Mouse (Mus musculus) layer of hippocampus, adult 9-11 months (tissue): ENCODE results near the gene Hk2.

Experiments used
- DNase-seq: peaks from one replicate; pipeline ENCODE4 v3.0.0; 2022

Hk2 gene

DNA sequence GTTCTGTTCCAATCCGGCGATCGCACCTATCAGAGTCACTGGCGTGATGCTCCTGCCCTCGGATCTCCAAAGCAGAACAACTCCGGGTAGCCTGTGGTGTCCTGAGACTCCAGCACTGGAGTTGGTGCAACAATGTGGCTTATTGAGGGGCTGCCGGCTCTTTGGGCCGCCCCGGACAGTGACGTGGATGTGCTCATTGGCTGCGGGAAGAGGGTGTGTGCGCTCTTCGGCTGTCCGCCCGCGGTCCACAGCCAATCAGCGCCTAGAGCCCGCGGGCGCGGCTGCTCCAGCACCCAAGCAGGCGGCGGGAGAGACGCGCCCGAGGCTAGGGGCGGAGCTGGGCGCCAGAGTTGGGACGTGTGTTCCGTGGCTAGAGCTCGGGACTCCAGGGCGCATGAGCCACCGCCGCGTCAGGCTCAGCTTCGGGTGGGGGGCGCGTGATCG is at the start of gene Hk2:
TSS of gene Hk2 (minus strand) at position 134 of the 444 bp plus-strand sequence.
- peak; percentile 94 for DNase-seq

DNA sequence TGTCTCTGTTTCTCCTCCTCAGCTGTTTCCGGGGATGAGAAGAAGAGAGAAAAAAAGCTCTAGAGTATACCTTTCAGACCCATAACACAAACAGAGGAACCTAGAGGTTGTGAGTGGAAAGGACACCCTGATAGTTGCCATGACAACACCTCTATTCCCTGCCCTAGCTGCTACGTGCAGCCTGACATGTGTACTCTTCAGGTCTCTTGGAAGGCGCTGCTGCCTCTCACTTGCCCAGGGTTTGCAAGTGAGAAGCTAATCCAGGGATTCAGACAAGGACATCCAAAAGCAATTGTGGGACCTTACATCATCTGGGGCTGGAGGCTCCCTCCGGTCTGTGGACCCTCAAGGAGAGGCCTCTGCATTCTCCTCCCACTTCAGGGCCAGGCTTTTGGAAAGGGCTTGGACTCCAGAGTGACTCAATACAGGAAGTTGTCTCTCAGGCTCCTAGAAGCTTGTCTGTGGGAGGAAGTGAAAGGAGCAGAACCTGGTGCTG is 47.6 kb upstream of the Hk2 start:
- DNase-seq: peak; percentile 51

DNA sequence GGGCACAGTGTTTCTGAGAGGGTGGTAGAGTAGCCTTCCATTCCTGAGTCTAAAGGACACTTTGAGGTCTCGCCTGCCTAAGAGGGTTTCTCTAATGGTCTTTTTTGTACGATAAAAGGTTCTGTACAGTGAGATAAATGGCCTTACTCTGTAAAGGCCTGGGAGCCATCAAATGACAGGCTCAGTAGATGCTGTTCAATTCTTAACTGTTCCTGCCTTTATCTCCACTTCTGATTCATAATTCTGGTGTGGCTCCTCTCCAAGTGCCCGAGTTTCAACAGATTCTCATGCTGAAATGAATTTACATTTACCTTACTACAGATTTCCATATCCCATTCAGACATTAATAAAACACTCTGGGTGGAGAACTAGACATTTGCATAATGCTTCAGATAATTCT is 46.5 kb upstream of the Hk2 start:
- DNase-seq: no peak

DNA sequence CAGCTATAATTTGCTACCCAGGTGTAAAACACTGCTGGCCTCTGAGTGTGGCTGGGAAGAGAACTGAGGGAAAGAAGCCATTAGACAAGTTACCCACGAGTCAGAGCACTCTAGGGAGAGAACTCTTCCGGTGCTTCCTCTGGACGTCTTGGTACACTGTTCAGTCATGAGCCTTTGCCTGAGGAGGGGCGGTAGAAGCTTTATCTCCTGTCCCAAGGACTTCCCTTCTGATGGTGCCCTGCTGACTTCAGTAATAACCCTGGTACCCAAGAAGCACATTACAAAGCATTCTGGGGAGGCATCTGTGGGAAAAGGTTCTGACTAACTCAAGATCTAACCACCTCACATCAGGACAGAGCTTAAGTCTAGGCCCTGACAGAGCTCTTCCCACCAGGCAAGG is 40.6 kb upstream of the Hk2 start:
- DNase-seq: no peak

DNA sequence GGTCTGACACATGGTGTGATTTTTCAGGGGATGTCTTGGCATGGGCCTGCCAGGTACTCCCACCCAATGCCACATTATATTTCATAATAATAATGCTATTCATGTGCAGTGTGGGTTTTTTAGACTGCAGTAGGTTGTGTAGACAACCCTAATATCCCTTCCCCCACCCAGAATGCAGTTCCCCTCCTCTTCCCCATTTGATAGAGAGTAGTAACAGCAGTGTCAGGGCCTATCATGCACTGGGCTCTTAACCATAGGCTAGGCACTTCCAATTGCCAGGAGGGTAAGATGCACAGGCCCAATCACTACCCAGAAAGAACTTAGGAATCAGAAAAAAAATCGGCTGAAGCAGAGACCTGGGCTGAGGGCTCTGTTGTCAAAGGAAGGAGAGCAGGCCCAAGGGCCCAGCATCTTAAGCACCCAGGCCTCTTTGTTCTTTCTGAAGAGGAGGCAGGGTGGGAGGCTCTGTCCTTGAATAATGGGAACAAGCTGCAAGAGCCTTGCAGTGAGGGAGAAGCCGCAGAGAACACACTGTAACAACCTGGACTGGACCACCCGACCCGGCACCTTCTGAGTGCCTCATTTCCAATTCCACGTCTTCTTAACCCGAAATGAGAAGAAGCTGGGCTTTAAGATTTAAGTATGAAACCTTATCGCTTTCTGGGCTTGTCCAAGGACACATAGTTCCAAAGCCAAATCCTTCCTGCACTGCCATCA is 33.9 kb upstream of the Hk2 start:
- no peak for DNase-seq

DNA sequence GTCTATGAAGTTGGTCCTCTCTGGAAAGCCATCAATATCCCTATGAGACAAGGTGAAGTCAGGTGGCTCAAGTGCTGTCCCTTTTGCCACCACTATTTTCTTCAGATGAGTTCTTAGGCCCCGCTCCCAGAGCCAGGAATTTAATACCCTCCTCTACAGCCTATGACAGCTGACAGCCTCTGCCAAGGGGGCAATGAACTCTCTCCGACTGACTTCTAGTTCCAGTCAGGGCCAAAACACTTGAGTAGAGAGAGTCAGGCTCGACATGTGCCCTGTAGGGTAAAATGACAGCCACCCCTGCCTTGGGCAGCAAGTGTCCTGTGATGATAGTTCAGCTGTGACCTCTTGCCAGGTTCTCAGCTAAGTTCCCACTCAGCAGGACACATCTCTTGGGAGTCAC is 32.7 kb upstream of the Hk2 start:
- no peak for DNase-seq

DNA sequence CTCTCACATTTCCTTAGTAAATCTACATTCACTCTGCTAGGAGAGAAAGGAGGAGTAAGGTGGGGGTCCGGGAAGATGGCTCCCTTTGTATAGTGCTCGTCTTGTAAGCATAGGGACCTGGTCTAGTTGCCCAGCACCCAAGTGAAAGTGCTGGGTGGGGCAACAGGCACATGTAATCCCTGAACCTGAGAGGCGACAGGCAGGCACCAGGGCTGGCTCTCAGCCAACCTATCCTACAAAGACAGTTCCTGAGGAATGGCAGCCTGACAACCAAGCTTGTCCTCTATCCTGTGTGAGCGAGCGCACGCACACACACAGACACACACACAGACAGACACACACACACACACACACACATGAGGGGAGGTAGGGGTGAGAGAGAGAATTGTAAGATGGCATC is 32.2 kb upstream of the Hk2 start:
- DNase-seq: no peak

DNA sequence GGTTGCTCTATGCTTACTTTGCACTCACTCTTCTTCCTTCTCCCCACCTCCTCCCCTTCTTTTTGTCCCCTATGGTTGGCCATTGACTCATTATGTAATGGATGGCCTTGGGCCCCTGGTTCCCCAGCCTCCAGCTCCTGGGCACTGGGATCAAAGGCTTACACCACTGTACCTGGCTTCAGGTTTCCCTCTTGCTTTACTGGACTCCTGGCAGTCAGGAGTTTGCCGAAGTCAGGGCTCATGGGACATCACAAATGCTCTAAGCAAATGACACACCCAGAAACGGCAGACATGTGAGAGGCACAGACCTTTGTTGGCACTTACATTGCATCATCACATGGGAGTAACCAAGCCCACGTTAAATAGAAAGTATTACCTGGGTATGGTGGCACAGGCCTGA is 31.6 kb upstream of the Hk2 start:
- no peak for DNase-seq

DNA sequence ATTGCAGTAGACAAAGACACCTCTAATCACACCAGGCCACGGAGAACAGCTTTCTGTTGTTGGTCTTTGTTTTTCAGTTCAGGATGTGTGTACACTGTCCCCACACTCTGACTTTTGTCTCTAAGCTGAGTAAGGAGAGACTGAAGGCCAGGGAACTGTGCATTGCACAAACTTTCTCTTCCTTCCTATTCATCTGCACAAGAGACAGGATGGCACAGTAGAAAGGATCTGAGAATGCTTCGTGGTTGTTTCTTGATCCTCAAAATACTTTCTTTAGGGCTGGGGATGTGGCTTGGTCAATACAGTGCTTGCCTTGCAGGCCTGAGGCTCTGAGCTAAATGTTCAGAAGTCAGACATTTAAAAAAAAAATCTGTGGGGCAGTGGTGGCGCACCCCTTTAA is 30.7 kb upstream of the Hk2 start:
- peak; percentile 42 for DNase-seq

DNA sequence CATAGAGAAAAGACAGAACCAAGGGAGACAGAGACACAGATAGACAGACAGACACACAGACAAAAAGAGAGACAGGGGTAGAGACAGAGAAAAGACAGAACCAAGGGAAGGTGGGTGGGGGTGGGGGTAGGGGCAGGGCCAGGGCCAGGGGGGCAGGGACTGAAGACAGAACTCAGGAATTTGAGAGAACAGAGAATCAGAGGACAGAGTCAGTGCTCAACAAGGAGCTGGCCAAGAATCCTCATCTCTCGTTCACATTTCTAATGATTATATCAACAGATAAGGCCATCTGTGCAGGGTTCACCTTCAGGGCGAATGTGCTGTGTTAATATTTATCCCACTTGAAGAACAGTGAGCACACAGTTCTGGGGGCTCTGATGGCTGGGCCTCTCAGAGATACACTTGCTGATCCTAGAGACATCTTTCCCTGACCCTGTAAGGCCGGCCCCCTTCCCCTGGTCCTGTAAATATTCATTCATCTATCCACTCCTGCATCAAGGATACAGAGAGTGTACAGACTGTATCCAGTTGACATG is 24.0 kb upstream of the Hk2 start:
- DNase-seq: no peak

DNA sequence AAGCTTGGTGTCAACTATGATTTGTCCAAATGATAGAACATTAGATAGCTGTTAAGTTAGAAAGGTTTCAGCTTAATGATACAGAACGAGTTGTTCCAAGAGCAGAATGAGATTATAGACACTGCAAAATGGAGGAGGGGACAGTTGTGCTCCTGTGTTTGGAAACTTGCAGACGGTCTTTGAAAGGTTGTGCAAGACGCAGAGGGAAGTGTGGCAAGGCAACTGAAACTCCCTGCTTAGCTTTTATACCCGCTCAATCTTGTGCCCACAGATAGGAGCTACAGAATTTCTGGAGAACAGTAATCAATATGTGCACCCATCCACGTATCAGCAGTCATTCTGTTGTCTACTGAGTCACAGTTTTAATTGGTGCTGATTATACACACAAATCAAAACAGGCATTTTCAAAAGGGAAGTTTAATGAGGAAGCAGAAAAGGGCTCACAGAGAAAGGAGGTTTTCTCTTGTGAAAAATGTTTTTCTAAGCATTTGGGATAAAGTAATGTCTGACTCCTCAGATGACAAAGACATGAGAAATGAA is 23.1 kb upstream of the Hk2 start:
- DNase-seq: no peak

DNA sequence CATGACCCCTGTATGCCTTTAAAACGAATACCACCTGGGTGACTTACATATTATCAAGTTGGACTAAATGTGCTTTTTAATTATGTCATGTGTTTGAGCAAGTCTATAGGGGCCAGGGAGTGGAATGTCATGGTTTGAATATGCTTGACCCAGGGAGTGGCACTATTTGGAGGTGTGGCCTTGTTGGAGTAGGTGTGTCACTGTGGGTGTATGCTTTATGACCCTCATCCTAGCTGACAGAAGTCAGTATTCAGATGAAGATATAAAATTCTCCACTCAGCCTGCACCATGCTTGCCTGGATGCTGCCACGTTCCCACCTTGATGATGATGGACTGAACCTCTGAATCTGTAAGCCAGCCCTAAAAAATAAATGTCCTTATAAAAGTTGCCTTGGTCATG is 16.6 kb upstream of the Hk2 start:
- DNase-seq: no peak

DNA sequence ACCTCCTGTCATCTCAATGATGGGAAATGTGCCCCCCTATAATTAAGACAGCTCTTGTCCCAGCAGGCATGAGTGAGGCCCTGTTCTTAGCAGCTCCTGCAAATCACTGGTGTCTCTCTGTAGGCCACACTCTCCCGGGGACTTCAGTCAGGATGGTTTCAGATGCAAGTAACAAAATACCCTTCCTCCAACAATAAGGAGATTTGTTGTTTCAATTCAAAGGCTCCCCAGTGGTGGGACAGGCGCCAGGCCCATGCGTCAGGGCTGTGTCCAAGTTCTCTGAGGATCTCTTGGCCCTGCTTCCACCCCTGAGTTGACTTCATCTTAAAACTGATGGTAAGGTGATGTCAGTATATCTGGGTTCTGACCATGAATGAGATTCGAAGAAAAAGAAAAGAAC is 9.7 kb upstream of the Hk2 start:
- DNase-seq: no peak

DNA sequence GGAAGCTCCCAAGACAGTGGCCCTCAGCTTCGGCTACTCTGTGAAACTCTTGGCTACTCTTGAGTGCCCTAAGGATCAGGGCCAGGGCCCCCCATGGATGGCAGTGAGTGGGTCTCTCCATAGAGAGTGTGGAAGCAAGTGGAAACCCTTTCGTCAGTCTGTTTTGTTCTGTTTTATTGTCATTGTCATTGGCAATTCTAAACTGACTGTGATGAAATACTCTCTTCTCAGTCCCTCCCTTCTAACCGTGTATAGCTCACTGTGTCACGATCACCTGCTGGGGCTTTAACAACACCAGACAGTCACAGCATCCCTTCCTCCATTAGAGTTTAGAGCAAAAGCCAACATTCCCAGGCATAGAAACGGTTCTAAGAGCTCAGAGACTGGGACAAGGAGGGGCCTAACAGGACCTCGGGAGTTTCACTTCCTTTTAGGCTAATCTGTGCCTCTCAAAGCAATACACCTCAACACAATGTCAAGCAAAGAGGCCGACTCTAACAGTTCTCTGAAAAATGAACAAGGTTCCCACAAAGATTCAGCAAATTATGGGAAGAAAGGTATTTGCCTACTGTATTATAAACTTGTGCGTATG is 6.6 kb upstream of the Hk2 start:
- DNase-seq: no peak

DNA sequence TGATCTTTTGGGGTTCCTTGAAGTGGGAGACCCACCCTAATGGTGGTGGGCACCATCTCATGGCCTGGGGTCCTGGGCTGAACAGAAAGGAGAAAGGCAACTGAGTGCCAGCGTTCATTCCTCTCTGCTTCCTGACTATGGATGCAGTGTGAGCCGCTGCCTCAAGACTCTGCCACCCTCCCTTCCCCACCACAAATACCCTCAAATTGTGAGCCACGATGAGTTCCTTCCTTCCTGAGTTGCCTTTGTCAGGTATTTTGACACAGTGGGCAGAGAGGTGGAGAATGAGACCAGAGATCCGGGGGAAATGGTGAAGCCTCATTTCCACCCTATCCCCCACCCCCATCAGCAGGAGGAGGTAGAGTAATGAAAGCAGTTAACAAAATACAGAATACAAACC is 6.1 kb upstream of the Hk2 start:
- DNase-seq: no peak

DNA sequence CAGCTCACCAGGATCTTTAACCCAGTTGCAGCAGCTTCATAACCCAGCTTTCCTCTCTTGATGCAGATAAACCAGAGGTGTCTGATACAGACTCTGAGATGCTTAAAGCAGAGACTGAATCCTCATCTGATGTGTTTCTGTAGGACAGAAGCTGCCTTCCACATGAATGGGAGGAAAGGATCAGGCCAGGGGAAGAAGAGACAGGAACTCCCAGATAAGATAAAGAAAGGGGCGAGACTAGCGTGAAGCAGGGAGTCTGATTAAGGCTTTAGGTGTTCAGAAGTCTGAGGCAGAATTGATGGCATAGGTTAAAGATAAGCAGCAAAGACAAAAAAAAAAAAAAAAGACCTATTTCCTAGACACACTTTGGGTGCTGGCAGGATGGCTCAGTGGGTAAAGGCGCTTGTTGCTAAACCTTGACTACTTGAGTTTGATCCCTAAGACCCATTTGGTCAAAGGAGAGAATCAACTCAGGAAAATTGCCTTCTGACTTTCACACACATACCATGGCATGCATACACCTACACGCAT is 2.9 kb upstream of the Hk2 start:
- DNase-seq: no peak

DNA sequence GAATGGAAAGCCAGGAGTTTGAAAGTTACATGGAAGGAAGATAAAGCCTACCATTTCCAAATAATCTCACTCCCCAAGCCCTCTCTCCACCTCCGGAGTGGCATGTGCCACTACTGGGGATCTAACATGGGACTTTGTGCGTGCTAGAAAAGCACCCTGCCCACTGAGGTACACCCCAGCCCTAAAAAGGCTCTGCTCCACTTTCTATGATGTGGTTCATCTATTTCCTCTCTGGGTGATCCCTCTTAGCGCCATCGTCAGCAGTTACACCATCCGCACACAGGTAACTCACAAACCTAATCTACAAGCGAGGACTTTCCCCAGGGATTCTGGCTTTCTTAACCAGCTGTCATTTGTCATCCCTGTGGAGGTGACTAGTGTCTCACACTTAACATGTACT is 1.1 kb upstream of the Hk2 start:
- no peak for DNase-seq

DNA sequence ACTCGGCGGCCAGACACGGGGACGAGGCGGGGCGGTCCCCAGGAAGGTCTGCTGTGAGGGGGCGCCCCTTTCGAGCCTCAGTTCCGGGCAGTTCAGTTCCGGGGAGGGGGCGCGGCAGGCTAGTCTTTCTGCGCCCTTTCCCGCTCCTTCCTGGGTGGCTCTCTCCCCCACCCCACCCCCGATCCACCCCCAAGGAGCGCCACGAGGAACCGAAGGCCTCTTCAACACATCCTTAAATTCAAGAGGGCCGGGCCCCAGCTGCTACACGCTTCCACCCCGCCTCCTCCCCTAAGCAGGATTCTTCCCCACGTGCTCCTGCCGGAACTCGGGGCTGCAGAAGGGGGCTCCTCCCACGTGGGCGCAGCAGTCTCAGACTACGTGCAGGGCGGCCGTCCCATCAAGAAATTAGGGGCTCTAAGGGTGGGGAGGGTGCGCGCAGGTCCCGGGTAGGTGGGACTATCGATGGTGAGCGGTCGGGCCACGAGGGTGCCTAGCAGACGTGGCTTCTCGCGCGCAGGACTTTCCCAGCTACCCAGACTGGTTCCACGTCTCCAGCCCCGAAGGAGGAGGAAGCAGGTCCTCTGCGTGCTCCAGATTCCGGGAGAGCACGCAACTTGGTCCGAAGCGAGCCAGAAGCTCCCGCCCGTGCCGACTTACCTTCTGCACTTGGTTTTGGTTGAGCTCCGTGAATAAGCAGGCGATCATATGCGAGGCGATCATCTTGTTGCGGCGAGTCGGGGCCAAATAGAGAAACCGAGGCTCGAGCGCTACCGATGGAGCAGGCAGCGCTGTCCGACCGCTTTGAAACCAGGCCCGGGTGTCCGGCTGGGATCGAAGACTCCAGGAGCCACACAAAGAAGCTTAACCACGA is 758 bp downstream of the Hk2 start:
- DNase-seq: no peak

DNA sequence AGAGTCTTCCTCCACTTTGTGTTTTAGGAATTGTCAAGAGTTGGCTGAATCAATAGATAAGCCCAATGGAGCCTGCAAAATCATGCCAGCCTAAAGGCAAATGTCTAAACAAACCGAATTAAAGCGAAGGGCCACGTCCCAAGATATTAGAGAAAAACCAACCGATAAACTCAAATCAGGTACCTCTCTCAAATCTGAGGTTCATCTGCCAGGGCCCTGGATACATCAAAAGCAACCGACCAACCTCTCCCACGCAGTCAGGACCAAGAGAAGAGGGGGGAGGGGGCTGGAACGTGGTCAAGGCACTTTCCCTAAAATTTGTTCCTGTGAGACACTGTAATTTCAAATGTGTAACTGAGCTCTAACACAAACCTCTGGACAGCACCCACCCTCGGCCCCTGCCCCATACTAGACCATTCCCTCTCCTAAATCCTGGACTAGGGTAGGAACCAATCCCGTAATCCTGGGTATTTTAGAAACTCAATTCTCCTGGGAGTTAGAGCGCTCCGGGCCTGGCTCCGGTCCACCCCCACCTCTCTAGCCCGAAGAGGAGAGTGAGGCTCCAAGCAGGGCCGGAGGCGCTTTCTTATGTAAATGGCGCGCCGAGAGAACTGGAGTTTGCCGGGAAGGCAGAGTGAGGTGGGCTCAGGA is 1.7 kb downstream of the Hk2 start:
- no peak for DNase-seq

DNA sequence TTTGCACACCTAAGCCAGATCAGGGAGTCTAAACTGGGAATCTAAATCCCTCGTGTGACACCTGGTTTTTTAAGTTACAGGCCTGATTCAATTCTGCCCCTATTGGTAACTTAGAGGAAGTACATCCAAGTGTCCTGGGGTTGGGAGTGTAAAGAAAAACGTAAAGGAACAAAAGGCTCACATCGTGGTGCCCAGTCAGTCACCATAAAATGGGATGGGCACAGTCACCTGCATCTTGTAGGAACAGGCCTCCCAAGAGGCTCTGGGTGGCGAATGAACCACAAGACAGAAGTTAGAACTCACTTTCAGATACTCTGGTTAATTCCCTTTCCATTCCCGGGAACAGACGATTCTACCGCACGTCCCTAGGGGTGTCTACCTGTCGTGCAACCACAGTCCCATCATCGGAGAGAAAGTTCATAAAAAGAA is 2.3 kb downstream of the Hk2 start:
- DNase-seq: no peak

DNA sequence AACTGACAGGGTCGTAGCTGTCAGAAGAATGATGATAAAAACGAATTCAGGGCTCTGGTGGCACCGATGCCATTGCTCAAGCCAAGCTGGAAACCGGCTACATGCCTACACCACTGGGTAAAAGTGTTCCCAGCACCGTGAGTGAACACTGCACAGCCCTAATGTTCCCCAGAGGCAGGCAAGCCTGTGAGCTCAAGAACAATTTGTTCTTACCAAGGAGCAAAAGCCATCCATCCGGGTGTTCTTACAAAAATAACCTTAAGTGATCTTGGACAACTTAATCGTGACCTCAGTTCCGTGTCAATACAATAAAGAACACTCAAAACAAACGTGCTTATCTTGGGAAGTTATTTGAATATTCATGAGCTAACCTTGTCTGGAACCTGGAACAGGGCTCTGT is 3.2 kb downstream of the Hk2 start:
- DNase-seq: no peak

DNA sequence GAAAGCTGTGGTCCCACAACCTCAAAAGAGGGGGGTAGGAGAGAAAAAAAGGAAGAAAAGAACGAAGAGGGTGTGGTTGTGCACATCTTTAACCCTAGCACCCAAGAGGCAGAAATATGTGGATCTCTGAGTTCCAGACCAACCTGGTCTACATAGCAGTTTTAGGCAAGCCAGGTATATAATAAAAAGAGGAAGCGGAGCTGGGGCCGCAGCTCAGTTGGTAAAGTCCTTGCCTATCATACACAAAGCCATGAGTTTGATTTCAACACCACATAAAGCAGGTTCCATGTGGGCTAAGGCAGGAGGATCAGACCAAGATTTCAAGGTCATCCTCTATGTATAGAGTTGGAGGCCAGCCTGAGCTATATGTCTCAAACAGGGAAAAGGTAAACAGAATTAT is 4.0 kb downstream of the Hk2 start:
- DNase-seq: no peak
